Mouse (Mus musculus): ENCODE data around the gene Tpbgl. TPM values are rescaled to one million over a fixed set of nuclear protein-coding genes. Genes with fewer than 3 reads are reported as not detected.

The Tpbgl gene
- not detected for polyA plus RNA-seq (2012; fragmentation: generic; extraction: Trizol)

DNA sequence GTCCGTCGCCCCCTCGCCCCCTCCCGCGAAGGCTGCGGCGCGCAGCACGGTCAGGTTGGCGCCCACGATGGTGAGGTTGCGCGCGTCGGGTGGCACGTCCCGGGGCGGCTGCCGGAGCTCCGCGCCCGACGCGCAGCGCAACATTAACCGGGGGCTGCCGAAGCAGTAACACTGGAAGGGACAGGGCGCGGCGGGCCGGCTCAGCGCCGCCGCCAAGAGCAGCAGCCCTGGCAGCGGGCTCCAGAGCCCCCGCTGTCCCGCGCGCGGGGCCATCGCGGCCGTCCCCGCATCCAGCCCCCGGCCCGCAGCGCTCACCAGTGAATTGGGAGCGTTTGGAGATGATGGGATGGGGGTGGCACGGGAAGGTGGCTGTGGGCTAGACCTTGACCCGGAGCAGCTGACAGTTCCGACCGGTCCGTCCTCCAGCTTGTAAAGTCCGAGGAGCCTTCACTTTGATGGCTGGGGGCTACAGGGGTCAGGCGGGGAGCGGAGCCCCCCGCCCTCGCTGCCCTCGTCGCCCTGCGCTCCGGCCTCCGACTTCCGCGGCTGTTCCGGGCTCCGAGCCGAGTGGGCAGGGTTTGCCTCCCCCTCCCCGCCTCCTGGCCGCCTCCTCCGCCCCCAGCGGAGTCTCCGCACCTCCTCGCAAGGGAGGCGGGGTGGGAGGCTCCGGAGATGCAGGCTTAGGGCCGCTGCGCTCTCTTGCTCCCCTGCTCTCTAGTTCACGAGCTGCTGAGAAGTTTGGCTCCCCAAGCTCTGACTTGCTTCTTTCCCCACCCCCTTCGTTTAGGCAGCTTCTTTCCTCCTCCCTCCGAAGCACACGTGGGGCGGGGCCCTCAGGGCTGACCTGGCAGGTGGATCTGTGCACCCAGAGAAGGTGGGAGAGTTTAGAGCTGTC, at the start of gene Tpbgl:
TSS of gene Tpbgl (minus strand) at position 728 of the 895 bp plus-strand sequence.

Other genes starting within 250 kb of the Tpbgl start
- 10 to 100 TPM in 1 of 2 experiments, 1 to 10 TPM in 1; 8.4 to 14.2 TPM for gene Gdpd5, start 245.7 kb downstream of the Tpbgl start, polyA plus RNA-seq (2012; fragmentation: generic; extraction: Trizol)
- not detected for gene Klhl35, start 161.1 kb downstream of the Tpbgl start, polyA plus RNA-seq (2012; fragmentation: generic; extraction: Trizol)
- 1,000 to 10,000 TPM; 2,305 to 4,015 TPM for gene Rps3, start 143.4 kb downstream of the Tpbgl start, polyA plus RNA-seq (2012; fragmentation: generic; extraction: Trizol)
- 10 to 100 TPM in 1 of 2 experiments, 1 to 10 TPM in 1; 3.4 to 11.8 TPM for gene Arrb1, start 91.6 kb downstream of the Tpbgl start, polyA plus RNA-seq (2012; fragmentation: generic; extraction: Trizol)
- gene Slco2b1, start 84.2 kb upstream of the Tpbgl start, polyA plus RNA-seq (2012; fragmentation: generic; extraction: Trizol): not detected
- gene Olfr520, start 103.2 kb upstream of the Tpbgl start, polyA plus RNA-seq (2012; fragmentation: generic; extraction: Trizol): not detected
- gene Olfr521, start 136.4 kb upstream of the Tpbgl start, polyA plus RNA-seq (2012; fragmentation: generic; extraction: Trizol): not detected
- gene Neu3, start 201.3 kb upstream of the Tpbgl start, polyA plus RNA-seq (2012; fragmentation: generic; extraction: Trizol): 1 to 10 TPM in 1 of 2 experiments, under 1 TPM in 1; 0.23 to 1.1 TPM
- under 1 TPM; 0.20 to 0.59 TPM for gene Xrra1, start 232.0 kb upstream of the Tpbgl start, polyA plus RNA-seq (2012; fragmentation: generic; extraction: Trizol)
- 10 to 100 TPM; 39.3 to 90.9 TPM for gene Spcs2, start 236.4 kb upstream of the Tpbgl start, polyA plus RNA-seq (2012; fragmentation: generic; extraction: Trizol)

All from C3H10T1/2 (cell line).